Mouse (Mus musculus) cerebellum, adult 2 months (tissue): ENCODE measurements around the gene Gm10837.

Source experiments
- CTCF ChIP-seq: fragments of 200-500 bp; IDR thresholded peaks from 2 replicates; pipeline ENCODE4 v1.5.1; 2011; ENCODE audit warnings: low read depth, mild to moderate bottlenecking, control low read depth, low read length, moderate library complexity, borderline replicate concordance; ENCODE audit not compliant: insufficient read depth
- POLR2A ChIP-seq: fragments of 200-500 bp; IDR thresholded peaks from 2 replicates; pipeline ENCODE4 v1.6.1; 2011; ENCODE audit warnings: low read length, control low read depth, borderline replicate concordance; ENCODE audit not compliant: insufficient read depth

GRCm38 (mm10) chr14:122484458-122484843 is 5.9 kb upstream of the Gm10837 start:
- TF ChIP-seq CTCF (no peak), POLR2A (no peak)
